Mouse (Mus musculus): ENCODE measurements around the gene Lemd1. TPM values are rescaled to one million over a fixed set of nuclear protein-coding genes. Genes with fewer than 3 reads are reported as not detected.

Gene Lemd1
- total and polyA plus RNA-seq, 2 experiments from 2014 or later = 13.3 to 14.7 TPM

DNA sequence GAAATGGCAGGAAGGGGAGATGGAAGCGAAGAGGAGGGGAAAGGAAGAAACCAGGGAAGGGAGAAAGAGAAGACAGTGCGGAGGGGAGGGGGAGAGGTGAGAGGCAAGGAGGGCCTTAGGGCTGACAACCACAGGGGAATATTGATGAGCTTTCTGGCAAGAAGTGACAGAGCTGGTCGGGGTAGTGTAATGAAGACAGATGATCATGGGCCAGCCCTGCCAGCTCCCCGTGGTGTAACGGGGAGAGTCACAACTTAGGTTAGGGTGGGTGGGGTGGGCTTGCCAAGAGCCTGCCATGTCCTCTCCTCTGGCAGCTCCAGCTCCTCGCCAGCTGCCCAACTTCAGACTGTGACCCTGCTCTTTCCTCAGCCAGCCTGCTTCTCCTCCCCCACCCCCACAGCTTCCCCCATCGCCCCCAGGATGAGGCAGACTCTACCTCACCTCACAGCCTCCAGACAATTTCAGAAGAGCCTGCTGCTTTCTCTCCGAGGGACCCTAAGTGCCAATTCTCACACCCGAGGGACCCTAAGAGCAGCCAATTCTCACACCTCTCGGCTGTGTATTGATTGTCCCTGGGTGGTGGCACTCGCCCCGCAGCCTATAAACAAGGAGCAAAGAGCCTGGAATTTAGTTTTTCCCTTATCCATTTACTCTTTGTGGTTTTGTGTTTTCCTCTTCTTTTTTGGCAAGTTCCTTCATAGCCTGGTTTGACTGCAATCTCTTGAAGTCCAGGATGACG is 26.3 kb upstream of the Lemd1 start:
- Histone ChIP-seq H3K9ac (no peak overlapping the region), H3K27ac (ENCODE audit: low read depth, low read length) (no peak overlapping the region), H3K36me3 (ENCODE audit: insufficient read depth) (no peaks in the 10 kb centered on the region), H3K27me3 (ENCODE audit: insufficient read depth, low read length) (no peaks in the 10 kb centered on the region), H3K4me3 (ENCODE audit: low read depth, low read length) (no peak overlapping the region), H3K4me2 (ENCODE audit: low read depth) (no peak overlapping the region), H3K4me1 (ENCODE audit: insufficient read depth) (peaks cover 15% of the 10 kb centered on the region; the same call in 1 of the 2 replicates), H3K9me3 (ENCODE audit: low read length) (no peaks in the 10 kb centered on the region)
- ATAC-seq = peak; percentile 57
- no peak for TF ChIP-seq CTCF (IDR thresholded peaks at IDR 0.05; ENCODE audit: low read depth)
- 33% methylated on average over 13 of the region's 13 CpGs for WGBS
- peak; percentile 14 for DNase-seq

DNA sequence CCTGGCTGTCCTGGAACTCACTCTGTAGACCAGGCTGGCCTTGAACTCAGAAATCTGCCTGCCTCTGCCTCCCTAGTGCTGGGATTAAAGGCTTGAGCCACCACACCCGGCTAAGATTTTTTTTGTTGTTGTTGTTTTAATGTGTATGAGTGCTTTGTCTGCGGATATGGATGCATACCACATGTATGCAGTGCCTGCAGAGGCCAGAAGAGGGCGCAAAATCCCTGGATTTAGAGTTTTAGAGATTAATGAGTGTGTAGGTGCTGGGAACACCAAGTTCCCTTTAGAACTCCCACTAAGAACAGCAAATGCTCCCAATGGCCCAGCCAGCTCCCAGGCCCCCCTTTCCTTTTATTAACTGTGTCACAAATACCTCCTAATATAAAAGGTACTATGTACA is 25.4 kb upstream of the Lemd1 start:
- no peak overlapping the region for H3K4me3 ChIP-seq (ENCODE audit: low read depth, low read length)
- H3K27ac ChIP-seq (ENCODE audit: low read depth, low read length) = no peak overlapping the region
- H3K4me2 ChIP-seq (ENCODE audit: low read depth) = no peak overlapping the region
- no peak for ATAC-seq
- WGBS = 68% methylated on average over 3 of the region's 3 CpGs
- DNase-seq = no peak
- no peak overlapping the region for H3K9ac ChIP-seq
- TF ChIP-seq CTCF (IDR thresholded peaks at IDR 0.05; ENCODE audit: low read depth) = peak; percentile 36
- no peaks in the 10 kb centered on the region for H3K27me3 ChIP-seq (ENCODE audit: insufficient read depth, low read length)
- H3K9me3 ChIP-seq (ENCODE audit: low read length) = no peaks in the 10 kb centered on the region
- peaks cover 15% of the 10 kb centered on the region; the same call in 1 of the 2 replicates for H3K4me1 ChIP-seq (ENCODE audit: insufficient read depth)
- H3K36me3 ChIP-seq (ENCODE audit: insufficient read depth) = no peaks in the 10 kb centered on the region

DNA sequence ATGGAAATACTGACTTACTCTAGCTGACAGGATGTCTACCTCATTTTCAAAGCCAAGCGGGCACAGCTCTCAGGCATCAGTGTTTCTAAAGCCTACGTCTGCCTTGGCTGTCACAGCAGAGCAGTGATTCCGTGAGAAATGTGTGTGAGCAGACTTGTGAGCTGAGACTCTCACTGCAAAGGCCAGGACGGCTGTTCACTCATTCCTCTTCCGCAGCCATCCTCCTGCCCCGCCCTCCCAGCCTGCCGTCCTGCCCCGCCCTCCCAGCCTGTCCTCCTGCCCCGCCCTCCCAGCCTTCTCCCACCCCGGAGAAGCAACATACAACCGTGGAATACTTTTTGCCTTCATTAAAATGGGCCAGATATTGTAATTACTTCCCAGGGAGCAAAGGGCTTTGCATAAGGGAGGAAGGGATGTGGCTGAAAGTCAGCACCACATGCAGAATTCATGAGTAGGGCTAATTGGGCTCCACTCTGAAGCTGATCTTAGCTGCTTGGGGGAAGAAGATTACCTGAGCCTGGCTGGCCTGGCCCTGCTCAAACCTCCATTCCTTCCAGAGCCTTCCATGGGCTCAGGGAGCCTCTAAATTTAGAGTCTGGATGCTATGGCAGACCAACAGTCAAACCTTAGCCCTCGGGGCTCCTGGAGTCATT is 23.0 kb upstream of the Lemd1 start:
- H3K4me3 ChIP-seq (ENCODE audit: low read depth, low read length) = no peak overlapping the region
- H3K4me2 ChIP-seq (ENCODE audit: low read depth) = peak overlapping the region; percentile 25
- TF ChIP-seq CTCF (IDR thresholded peaks at IDR 0.05; ENCODE audit: low read depth) = no peak
- no peaks in the 10 kb centered on the region for H3K27me3 ChIP-seq (ENCODE audit: insufficient read depth, low read length)
- DNase-seq (peak; percentile 79), ATAC-seq (peak; percentile 90)
- no peaks in the 10 kb centered on the region for H3K9me3 ChIP-seq (ENCODE audit: low read length)
- peak overlapping the region; percentile 14; the same call in 1 of the 2 replicates for H3K9ac ChIP-seq
- H3K4me1 ChIP-seq (ENCODE audit: insufficient read depth) = peaks cover 15% of the 10 kb centered on the region; the same call in 1 of the 2 replicates
- WGBS = 11% methylated on average over 11 of the region's 12 CpGs
- peak overlapping the region; percentile 51 for H3K27ac ChIP-seq (ENCODE audit: low read depth, low read length)
- no peaks in the 10 kb centered on the region for H3K36me3 ChIP-seq (ENCODE audit: insufficient read depth)

DNA sequence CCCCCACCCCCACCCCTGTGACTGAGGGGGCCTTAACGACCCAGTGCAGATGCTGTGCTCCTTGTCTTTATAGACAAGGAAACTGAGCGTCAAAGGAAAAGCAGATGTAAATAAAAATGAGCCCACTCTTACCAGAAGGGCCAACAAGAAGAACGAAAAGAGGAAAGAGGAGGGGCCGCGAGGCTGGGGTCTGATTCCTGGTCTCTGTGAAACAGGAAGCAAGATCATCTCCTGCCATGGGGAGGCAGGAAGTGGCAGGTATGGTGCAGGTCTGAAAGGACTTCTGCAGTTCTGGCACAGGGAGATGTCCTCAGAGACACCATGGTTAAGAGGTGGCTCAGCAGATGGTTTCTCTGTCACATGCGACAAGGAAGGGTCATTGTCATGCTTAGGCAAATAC is 20.5 kb upstream of the Lemd1 start:
- Histone ChIP-seq H3K27ac (ENCODE audit: low read depth, low read length) (no peak overlapping the region), H3K4me2 (ENCODE audit: low read depth) (no peak overlapping the region), H3K27me3 (ENCODE audit: insufficient read depth, low read length) (no peaks in the 10 kb centered on the region), H3K9ac (no peak overlapping the region), H3K4me3 (ENCODE audit: low read depth, low read length) (no peak overlapping the region), H3K36me3 (ENCODE audit: insufficient read depth) (no peaks in the 10 kb centered on the region), H3K9me3 (ENCODE audit: low read length) (no peaks in the 10 kb centered on the region), H3K4me1 (ENCODE audit: insufficient read depth) (peaks cover 11% of the 10 kb centered on the region; the same call in 1 of the 2 replicates)
- no peak for TF ChIP-seq CTCF (IDR thresholded peaks at IDR 0.05; ENCODE audit: low read depth)
- DNase-seq = no peak
- ATAC-seq = no peak
- 55% methylated on average over 6 of the region's 6 CpGs for WGBS

DNA sequence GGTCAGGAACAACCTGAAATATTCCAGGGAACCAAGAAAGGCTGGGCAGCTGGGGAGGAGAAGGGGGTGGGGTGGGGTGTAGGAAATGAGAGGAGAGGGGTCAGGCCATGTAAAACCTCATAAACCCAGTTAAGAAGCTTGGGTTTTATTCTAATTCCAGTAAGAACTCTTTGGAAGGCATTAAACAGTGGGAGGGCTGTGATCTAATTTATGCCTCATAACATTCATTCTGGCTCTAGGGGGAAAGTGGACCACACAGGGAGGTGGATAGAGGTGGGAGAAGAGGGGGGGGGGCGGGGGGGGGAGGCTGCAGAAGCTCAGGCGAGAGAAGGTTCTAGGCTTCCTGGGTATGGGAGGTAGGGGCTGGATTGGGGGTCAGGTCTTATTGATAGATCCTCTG is 19.6 kb upstream of the Lemd1 start:
- H3K4me3 ChIP-seq (ENCODE audit: low read depth, low read length) = no peak overlapping the region
- H3K4me2 ChIP-seq (ENCODE audit: low read depth) = no peak overlapping the region
- no peaks in the 10 kb centered on the region for H3K9me3 ChIP-seq (ENCODE audit: low read length)
- no peaks in the 10 kb centered on the region for H3K27me3 ChIP-seq (ENCODE audit: insufficient read depth, low read length)
- DNase-seq (no peak), ATAC-seq (no peak)
- H3K36me3 ChIP-seq (ENCODE audit: insufficient read depth) = no peaks in the 10 kb centered on the region
- no peak overlapping the region for H3K9ac ChIP-seq
- no peak for TF ChIP-seq CTCF (IDR thresholded peaks at IDR 0.05; ENCODE audit: low read depth)
- H3K4me1 ChIP-seq (ENCODE audit: insufficient read depth) = peaks cover 11% of the 10 kb centered on the region; the same call in 1 of the 2 replicates
- no peak overlapping the region for H3K27ac ChIP-seq (ENCODE audit: low read depth, low read length)
- 0% methylated on average over 1 of the region's 2 CpGs for WGBS

DNA sequence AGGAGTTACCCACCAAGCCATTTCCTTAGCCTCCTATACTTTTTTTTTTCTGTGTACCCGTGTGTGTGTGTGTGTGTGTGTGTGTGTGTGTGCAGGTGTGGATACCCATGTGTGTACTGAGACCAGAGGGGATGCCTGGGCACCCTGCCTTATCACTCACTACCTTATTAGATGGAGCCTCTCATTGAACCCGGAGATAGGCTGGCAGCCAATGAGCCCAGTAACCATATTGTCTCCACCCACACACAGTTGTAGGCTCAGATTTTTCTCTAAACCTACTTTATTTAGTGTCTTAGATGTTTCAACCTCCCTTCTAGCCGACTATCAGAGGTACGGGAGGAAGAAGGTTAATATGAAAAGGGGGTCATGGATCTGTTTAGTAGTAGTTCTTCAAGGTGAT is 4.9 kb upstream of the Lemd1 start:
- Histone ChIP-seq H3K4me1 (ENCODE audit: insufficient read depth) (no peaks in the 10 kb centered on the region), H3K9ac (no peak overlapping the region), H3K27ac (ENCODE audit: low read depth, low read length) (no peak overlapping the region), H3K4me2 (ENCODE audit: low read depth) (no peak overlapping the region), H3K4me3 (ENCODE audit: low read depth, low read length) (no peak overlapping the region), H3K36me3 (ENCODE audit: insufficient read depth) (no peaks in the 10 kb centered on the region), H3K27me3 (ENCODE audit: insufficient read depth, low read length) (0 out of 2 replicates have a peak, but pooled peaks cover 2% of the 10 kb centered on the region), H3K9me3 (ENCODE audit: low read length) (no peaks in the 10 kb centered on the region)
- TF ChIP-seq CTCF (IDR thresholded peaks at IDR 0.05; ENCODE audit: low read depth) = no peak
- ATAC-seq (no peak), DNase-seq (no peak)
- 81% methylated on average over 4 of the region's 4 CpGs for WGBS

DNA sequence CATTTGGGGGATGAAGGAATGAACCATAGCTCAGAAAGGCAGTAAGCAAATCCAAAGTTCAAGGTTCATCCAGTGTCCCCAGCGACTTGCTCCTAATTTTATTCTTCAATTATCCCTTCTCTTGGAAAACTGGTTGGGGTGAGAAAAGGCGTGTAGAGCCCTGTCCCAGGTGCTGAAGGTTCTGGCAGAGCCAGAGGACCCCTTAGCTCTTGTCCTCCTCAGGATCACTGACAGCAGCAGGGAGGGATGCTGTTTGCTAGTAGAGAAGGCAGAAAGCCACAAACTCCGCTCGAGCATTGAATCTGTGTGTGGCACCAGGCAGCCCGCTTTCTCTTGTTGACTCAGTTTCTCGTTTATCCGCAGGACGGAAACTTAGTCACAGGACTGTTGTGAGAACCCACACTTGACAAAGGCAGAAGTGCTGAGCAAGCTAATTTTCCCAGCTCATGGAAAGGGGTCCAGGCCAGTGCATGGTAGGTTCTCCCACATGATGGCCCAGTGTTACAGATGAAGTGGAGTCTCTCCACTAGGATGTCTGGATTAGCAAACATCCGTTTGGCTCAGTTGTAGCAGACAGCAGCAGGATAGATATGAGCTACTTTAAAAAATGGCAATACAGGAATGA is 2.7 kb upstream of the Lemd1 start:
- H3K4me2 ChIP-seq (ENCODE audit: low read depth) = no peak overlapping the region
- no peak overlapping the region for H3K4me3 ChIP-seq (ENCODE audit: low read depth, low read length)
- ATAC-seq (no peak), DNase-seq (no peak)
- 55% methylated on average over 9 of the region's 9 CpGs for WGBS
- no peak overlapping the region for H3K9ac ChIP-seq
- H3K4me1 ChIP-seq (ENCODE audit: insufficient read depth) = peaks cover 9% of the 10 kb centered on the region; the same call in 1 of the 2 replicates
- no peaks in the 10 kb centered on the region for H3K9me3 ChIP-seq (ENCODE audit: low read length)
- no peaks in the 10 kb centered on the region for H3K36me3 ChIP-seq (ENCODE audit: insufficient read depth)
- no peak for TF ChIP-seq CTCF (IDR thresholded peaks at IDR 0.05; ENCODE audit: low read depth)
- no peak overlapping the region for H3K27ac ChIP-seq (ENCODE audit: low read depth, low read length)
- 0 out of 2 replicates have a peak, but pooled peaks cover 2% of the 10 kb centered on the region for H3K27me3 ChIP-seq (ENCODE audit: insufficient read depth, low read length)
